Mouse (Mus musculus) limb, embryonic 13.5 days (tissue): ENCODE data around the gene Slc13a3. TPM values are rescaled to one million over a fixed set of nuclear protein-coding genes. Genes with fewer than 3 reads are reported as not detected.

Experiments used
- ATAC-seq: fragments of 200-750 bp; cut with Nextera tagmentation; 2 replicates; pipeline ENCODE4 v1.8.0; 2017; ENCODE audit warnings: low read depth, moderate number of reproducible peaks, moderate TSS enrichment; ENCODE audit not compliant: low FRiP score
- H3K27ac ChIP-seq: fragments of 300-500 bp; sonication (generic); 2 replicates; pipeline ENCODE4 v1.5.1; 2015; ENCODE audit warnings: inconsistent platforms, mild to moderate bottlenecking, moderate library complexity
- H3K27me3 ChIP-seq: fragments of 300-500 bp; sonication (generic); 2 replicates; pipeline ENCODE4 v1.6.1; 2015; ENCODE audit warnings: mild to moderate bottlenecking, inconsistent platforms
- H3K36me3 ChIP-seq: fragments of 300-500 bp; sonication (generic); 2 replicates; pipeline ENCODE4 v1.6.1; 2015; ENCODE audit warnings: inconsistent platforms, mild to moderate bottlenecking, moderate library complexity
- H3K4me1 ChIP-seq: fragments of 300-500 bp; sonication (generic); 2 replicates; pipeline ENCODE4 v1.6.1; 2015; ENCODE audit warnings: inconsistent platforms
- H3K4me2 ChIP-seq: fragments of 300-500 bp; sonication (generic); replicated peaks from 2 replicates; pipeline ENCODE4 v1.6.1; 2015; ENCODE audit warnings: inconsistent platforms, mild to moderate bottlenecking, moderate library complexity
- H3K4me3 ChIP-seq: fragments of 300-500 bp; sonication (generic); 2 replicates; pipeline ENCODE4 v1.5.1; 2015; ENCODE audit warnings: moderate library complexity, mild to moderate bottlenecking, inconsistent platforms
- H3K9ac ChIP-seq: fragments of 300-500 bp; sonication (generic); 2 replicates; pipeline ENCODE4 v1.6.1; 2015; ENCODE audit warnings: mild to moderate bottlenecking, inconsistent platforms
- H3K9me3 ChIP-seq: fragments of 300-500 bp; sonication (generic); 2 replicates; pipeline ENCODE4 v1.6.1; 2016; ENCODE audit warnings: inconsistent platforms
- WGBS: fragments of 180-500 bp; shearing (Covaris S2); methylation state at CpG from one replicate; pipeline ENCODE4 v1.1.7; 2015; 5-methylcytosine and 5-hydroxymethylcytosine counted together
- polyA plus RNA-seq: library from polyadenylated mRNA; unstranded; fragments of >200 nt; fragmentation: Nextera tagmentation; extraction: Ambion mirVana; gene quantifications from 2 replicates; pipeline ENCODE4 v1.2.1, GENCODE M21; 2015

Slc13a3 gene
- polyA plus RNA-seq, 1 experiment from 2014 or later, result 0.13 TPM

GRCm38 (mm10) chr2:165496251-165496650, 23.2 kb upstream of the Slc13a3 start:
- Histone ChIP-seq H3K9me3 (no peaks in the 10 kb centered on the region), H3K9ac (no peak overlapping the region), H3K4me3 (no peak overlapping the region), H3K4me1 (peaks cover 15% of the 10 kb centered on the region), H3K27ac (no peak overlapping the region), H3K27me3 (0 out of 2 replicates have a peak, but pooled peaks cover 7% of the 10 kb centered on the region), H3K36me3 (no peaks in the 10 kb centered on the region), H3K4me2 (no peak overlapping the region)
- ATAC-seq, result no peak

GRCm38 (mm10) chr2:165494495-165494894, 21.5 kb upstream of the Slc13a3 start:
- H3K9me3 ChIP-seq, result no peaks in the 10 kb centered on the region
- ATAC-seq, result no peak
- no peak overlapping the region for H3K4me2 ChIP-seq
- WGBS, result 51% methylated on average over 2 of the region's 2 CpGs
- H3K4me1 ChIP-seq, result peaks cover 15% of the 10 kb centered on the region
- no peak overlapping the region for H3K27ac ChIP-seq
- H3K9ac ChIP-seq, result no peak overlapping the region
- peaks cover 15% of the 10 kb centered on the region for H3K36me3 ChIP-seq
- H3K4me3 ChIP-seq, result no peak overlapping the region
- 0 out of 2 replicates have a peak, but pooled peaks cover 7% of the 10 kb centered on the region for H3K27me3 ChIP-seq

- Histone ChIP-seq H3K9ac (peak overlapping the region; percentile 69), H3K27me3 (0 out of 2 replicates have a peak, but pooled peaks cover 7% of the 10 kb centered on the region), H3K4me1 (peaks cover 15% of the 10 kb centered on the region), H3K4me3 (peak overlapping the region; percentile 78), H3K9me3 (no peaks in the 10 kb centered on the region), H3K27ac (no peak overlapping the region), H3K4me2 (peak overlapping the region; percentile 88), H3K36me3 (peaks cover 23% of the 10 kb centered on the region)
- WGBS, result 29% methylated on average over 17 of the region's 17 CpGs
- ATAC-seq, result no peak
Measured at GRCm38 (mm10) chr2:165493587-165494210, 20.7 kb upstream of the Slc13a3 start.

DNA sequence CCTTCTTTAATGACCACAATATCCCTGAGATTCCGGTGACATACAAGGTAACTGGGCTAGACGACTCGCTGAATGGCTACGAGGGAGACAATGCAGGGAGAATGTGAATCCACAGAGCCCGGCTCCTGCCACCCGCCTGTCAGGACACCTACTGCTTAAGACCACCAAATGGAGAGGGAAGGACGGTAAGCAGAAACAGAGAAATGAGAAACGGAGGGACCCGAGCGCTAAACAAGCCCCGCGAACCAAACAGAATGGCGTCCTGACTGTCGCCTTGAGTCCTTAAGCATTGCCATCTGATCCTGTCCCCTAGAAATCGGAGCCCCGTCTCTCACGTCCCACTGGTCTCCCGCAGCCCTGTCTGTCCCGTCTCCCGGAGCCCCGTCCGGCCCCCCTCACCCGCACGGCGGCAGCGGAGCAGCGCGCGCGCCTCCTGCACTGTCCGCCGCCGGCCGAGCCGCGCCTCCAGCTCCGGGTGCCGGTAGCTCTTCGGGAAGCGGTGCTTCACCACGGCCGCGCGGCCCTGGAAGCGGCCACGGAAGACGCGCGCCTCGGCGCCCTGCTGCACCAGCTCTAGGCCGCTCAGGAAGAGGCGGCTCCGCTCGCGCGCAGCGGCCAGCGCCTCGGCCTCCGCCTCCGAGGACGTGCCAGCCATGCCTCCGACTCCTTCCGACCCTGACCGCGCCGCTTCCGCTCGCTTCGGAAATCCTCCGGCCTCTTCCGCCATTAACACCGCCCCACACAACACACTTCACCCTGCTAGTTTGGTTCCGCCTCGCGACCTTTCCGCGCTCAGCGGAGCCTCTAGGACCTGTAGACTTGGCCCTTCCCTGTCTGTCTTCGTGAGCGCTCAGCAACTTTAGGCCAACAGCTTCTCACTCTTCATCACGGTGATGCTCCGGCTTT, 19.9 kb upstream of the Slc13a3 start, which contains the start of gene Trp53rka:
TSS of gene Trp53rka (minus strand) at position 677 of the 906 bp plus-strand sequence.
- Histone ChIP-seq H3K36me3 (peaks cover 31% of the 10 kb centered on the region), H3K4me3 (peak within 1 kb of the TSS; percentile 78), H3K9me3 (no peaks in the 10 kb centered on the region), H3K9ac (peak within 1 kb of the TSS; percentile 91), H3K27me3 (0 out of 2 replicates have a peak, but pooled peaks cover 7% of the 10 kb centered on the region), H3K4me1 (peaks cover 15% of the 10 kb centered on the region), H3K4me2 (peak within 1 kb of the TSS; percentile 88), H3K27ac (peak within 1 kb of the TSS; percentile 61; the same call in 1 of the 2 replicates)
- under 1% methylated on average over 83 of the region's 84 CpGs for WGBS
- ATAC-seq, result peak; percentile 87

DNA sequence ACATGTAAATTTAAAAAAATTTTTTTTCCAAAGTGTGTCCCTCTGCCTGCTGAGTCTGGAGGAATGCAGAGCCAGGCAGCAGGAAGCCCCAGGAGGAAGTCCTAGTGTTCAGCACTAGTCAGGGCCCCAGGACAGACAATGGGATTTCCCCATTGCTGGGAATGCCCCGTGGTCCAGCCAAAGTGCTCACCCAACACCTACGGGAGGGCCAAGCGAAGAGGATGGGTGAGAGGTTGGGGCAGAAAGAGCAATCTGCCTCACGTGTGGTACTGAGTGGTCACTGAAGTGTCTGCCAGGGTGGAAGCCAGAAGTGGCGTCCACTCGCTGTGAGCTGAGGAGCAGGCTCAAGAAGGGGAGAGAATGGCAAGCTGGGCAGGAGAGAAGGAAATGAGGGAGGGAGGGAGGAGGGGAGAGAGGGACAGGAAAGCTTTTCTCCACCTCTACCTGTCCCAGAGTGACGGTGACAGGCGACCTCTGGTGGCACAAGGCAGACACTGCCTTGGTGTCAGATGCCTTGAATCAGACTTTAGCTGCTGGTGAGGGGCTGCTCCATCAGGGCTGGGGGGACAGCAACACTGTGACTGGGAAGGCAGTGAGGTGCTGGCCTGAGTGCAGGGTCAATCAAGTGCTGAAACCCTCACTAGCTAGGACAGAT, 14.0 kb upstream of the Slc13a3 start:
- no peaks in the 10 kb centered on the region for H3K9me3 ChIP-seq
- peaks cover 32% of the 10 kb centered on the region for H3K36me3 ChIP-seq
- no peak overlapping the region for H3K4me3 ChIP-seq
- H3K27me3 ChIP-seq, result no peaks in the 10 kb centered on the region
- 30% methylated on average over 8 of the region's 8 CpGs for WGBS
- H3K4me1 ChIP-seq, result peaks cover 12% of the 10 kb centered on the region
- H3K27ac ChIP-seq, result no peak overlapping the region
- no peak overlapping the region for H3K9ac ChIP-seq
- ATAC-seq, result peak; percentile 60; the same call in 1 of the 2 replicates
- H3K4me2 ChIP-seq, result no peak overlapping the region; the same call in 1 of the 2 replicates

GRCm38 (mm10) chr2:165486401-165486800, 13.4 kb upstream of the Slc13a3 start:
- WGBS, result 81% methylated on average over 5 of the region's 5 CpGs
- H3K27ac ChIP-seq, result no peak overlapping the region
- H3K4me1 ChIP-seq, result peaks cover 10% of the 10 kb centered on the region
- peaks cover 32% of the 10 kb centered on the region for H3K36me3 ChIP-seq
- no peak for ATAC-seq
- no peak overlapping the region for H3K4me2 ChIP-seq
- no peaks in the 10 kb centered on the region for H3K9me3 ChIP-seq
- no peaks in the 10 kb centered on the region for H3K27me3 ChIP-seq
- no peak overlapping the region for H3K9ac ChIP-seq
- H3K4me3 ChIP-seq, result no peak overlapping the region

DNA sequence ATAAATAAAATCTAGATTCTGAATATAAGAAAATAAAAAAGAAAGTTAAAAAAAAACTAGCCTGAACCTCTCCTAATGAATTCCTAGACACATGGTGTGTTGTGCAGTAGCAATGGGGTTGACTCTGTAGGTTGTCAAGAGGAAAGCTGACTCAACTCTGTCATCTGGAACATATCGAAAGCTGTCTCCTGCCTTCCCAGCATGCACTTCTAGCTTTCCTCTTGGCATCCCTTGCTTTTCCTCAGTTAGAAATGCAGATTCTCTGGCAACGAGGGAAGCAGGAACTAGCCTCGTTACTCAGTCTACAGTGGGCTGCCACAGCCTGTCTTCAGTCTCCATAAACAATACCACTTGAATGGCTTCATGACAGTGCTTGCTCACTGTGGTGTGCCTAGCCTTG, 12.8 kb upstream of the Slc13a3 start:
- Histone ChIP-seq H3K9me3 (no peaks in the 10 kb centered on the region), H3K9ac (no peak overlapping the region), H3K36me3 (peaks cover 30% of the 10 kb centered on the region), H3K4me2 (no peak overlapping the region), H3K4me3 (no peak overlapping the region), H3K27ac (no peak overlapping the region), H3K4me1 (peaks cover 10% of the 10 kb centered on the region), H3K27me3 (no peaks in the 10 kb centered on the region)
- 61% methylated on average over 3 of the region's 3 CpGs for WGBS
- ATAC-seq, result no peak

- Histone ChIP-seq H3K4me1 (peaks cover 10% of the 10 kb centered on the region), H3K9me3 (no peaks in the 10 kb centered on the region), H3K4me3 (no peak overlapping the region), H3K4me2 (no peak overlapping the region), H3K27me3 (no peaks in the 10 kb centered on the region), H3K27ac (no peak overlapping the region), H3K36me3 (peaks cover 13% of the 10 kb centered on the region), H3K9ac (no peak overlapping the region)
- WGBS, result 63% methylated on average over 6 of the region's 6 CpGs
- no peak for ATAC-seq
Measured at GRCm38 (mm10) chr2:165484152-165484551, 11.1 kb upstream of the Slc13a3 start.

GRCm38 (mm10) chr2:165482003-165482402, 9.0 kb upstream of the Slc13a3 start:
- H3K27me3 ChIP-seq, result no peaks in the 10 kb centered on the region
- no peak overlapping the region for H3K27ac ChIP-seq
- peaks cover 9% of the 10 kb centered on the region for H3K4me1 ChIP-seq
- H3K4me3 ChIP-seq, result no peak overlapping the region
- H3K9ac ChIP-seq, result no peak overlapping the region
- no peaks in the 10 kb centered on the region for H3K36me3 ChIP-seq
- H3K4me2 ChIP-seq, result no peak overlapping the region
- ATAC-seq, result no peak
- H3K9me3 ChIP-seq, result no peaks in the 10 kb centered on the region
- WGBS, result 48% methylated on average over 8 of the region's 8 CpGs

- no peaks in the 10 kb centered on the region for H3K36me3 ChIP-seq
- H3K4me1 ChIP-seq, result 0 out of 2 replicates have a peak, but pooled peaks cover 3% of the 10 kb centered on the region
- H3K4me3 ChIP-seq, result no peak overlapping the region
- H3K9ac ChIP-seq, result no peak overlapping the region
- no peak for ATAC-seq
- peaks cover 49% of the 10 kb centered on the region for H3K27me3 ChIP-seq
- no peak overlapping the region for H3K4me2 ChIP-seq
- no peak overlapping the region for H3K27ac ChIP-seq
- 62% methylated on average over 5 of the region's 5 CpGs for WGBS
- H3K9me3 ChIP-seq, result no peaks in the 10 kb centered on the region
Measured at GRCm38 (mm10) chr2:165475850-165476249, 2.8 kb upstream of the Slc13a3 start.

GRCm38 (mm10) chr2:165475412-165475811, 2.4 kb upstream of the Slc13a3 start:
- H3K36me3 ChIP-seq, result no peaks in the 10 kb centered on the region
- no peak overlapping the region for H3K27ac ChIP-seq
- no peak overlapping the region for H3K4me2 ChIP-seq
- H3K27me3 ChIP-seq, result peaks cover 54% of the 10 kb centered on the region
- no peak for ATAC-seq
- no peak overlapping the region for H3K9ac ChIP-seq
- H3K4me3 ChIP-seq, result no peak overlapping the region
- 0 out of 2 replicates have a peak, but pooled peaks cover 3% of the 10 kb centered on the region for H3K4me1 ChIP-seq
- H3K9me3 ChIP-seq, result no peaks in the 10 kb centered on the region
- WGBS, result 81% methylated on average over 7 of the region's 7 CpGs

- no peak overlapping the region for H3K4me3 ChIP-seq
- WGBS, result 74% methylated on average over 11 of the region's 11 CpGs
- no peak overlapping the region for H3K9ac ChIP-seq
- no peak overlapping the region for H3K4me2 ChIP-seq
- 0 out of 2 replicates have a peak, but pooled peaks cover 3% of the 10 kb centered on the region for H3K4me1 ChIP-seq
- no peak for ATAC-seq
- no peak overlapping the region for H3K27ac ChIP-seq
- peaks cover 54% of the 10 kb centered on the region for H3K27me3 ChIP-seq
- no peaks in the 10 kb centered on the region for H3K36me3 ChIP-seq
- H3K9me3 ChIP-seq, result no peaks in the 10 kb centered on the region
Measured at GRCm38 (mm10) chr2:165471943-165472342, 1.1 kb downstream of the Slc13a3 start.
